Mouse (Mus musculus) sigmoid colon, adult 10 weeks (tissue): ENCODE data around the gene Otud7b. TPM values are rescaled to one million over a fixed set of nuclear protein-coding genes. Genes with fewer than 3 reads are reported as not detected.

Source experiments
- polyA plus RNA-seq: library from polyadenylated mRNA; stranded (reverse); fragments of 350-450 nt; fragmentation: Illumina TruSeq; extraction: RNeasy Lipid Tissue Mini Kit (QIAGEN cat#74804); gene quantifications from one replicate; pipeline ENCODE4 v1.2.3, GENCODE M21; 2014; ENCODE audit warnings: low read depth, low replicate concordance

Gene Otud7b
- polyA plus RNA-seq: 23.3 TPM

DNA sequence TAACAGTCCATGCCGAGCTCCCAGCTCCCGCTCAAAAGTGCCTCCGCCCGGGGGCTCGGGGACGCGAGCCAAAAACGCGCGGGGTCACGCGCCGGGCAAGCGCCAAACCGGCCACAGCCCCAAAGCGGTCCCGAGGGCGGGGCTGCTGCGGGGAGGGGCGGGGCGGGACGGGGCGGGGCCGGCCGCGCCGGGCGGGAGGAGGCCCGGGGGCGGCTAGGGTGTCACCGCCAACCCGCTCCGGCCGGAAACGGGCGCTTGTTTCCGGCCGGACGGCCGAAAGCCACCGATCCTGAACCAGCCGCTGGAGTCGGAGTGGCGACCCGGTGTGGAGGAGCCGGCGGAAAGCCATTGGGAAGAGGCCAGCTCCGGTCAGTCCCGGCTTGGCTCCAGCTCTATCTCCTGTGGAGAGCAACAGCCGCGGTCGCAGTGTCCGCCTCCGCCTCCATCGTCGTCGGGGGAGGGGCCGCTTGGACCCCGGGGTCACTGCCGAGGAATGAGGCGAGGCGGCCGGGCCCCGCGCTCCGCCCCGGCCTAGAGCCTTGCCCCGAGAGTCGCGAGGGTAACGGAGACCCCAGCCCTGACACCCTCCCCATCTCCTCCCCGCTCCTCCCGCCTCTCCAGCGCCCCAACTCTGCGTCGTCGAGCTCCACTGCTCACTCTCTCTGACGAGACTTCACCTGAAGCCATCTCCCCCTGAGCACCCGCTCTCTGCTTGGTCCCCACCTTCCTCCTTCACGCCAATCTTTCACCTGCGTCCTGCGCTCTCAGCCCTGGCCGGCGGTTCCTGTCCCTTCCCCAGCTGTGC lies at the start of gene Otud7b:
Gene Otud7b (plus strand): TSS at position 267 of the 805 bp plus-strand sequence.

DNA sequence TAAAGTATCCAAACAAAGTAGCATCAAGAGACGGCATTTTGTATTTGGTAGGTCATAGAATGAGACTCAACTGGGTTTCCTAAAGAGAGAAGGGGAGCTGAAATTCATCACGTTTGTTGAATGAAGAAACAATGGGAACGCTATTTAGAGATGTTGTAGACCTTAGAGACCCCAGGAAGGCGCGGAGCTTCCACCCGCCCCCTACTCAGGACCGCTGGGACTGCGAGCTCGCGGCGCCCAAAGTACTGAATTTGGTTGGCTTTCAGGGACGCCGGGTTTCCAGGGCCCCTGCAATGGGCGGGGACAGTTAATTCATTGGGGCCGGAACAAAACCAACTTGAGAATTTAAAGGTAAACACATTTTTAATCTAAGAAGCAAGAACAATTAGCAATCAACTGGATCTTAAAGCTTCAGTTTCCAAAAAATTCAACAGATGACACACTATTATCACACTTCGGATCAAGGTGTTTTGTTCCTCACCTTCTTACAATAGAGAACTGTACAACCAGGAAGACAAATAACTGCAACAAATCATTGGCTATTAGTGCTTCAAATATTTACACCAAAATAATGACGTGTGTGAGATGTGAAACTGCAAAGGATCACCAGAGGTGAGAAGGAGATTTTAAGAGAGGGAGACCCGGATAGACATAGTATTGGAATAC lies 46.0 kb upstream of the Otud7b start, which contains the start of gene Vps45:
Gene Vps45 (minus strand): TSS at position 236 of the 666 bp plus-strand sequence.

DNA sequence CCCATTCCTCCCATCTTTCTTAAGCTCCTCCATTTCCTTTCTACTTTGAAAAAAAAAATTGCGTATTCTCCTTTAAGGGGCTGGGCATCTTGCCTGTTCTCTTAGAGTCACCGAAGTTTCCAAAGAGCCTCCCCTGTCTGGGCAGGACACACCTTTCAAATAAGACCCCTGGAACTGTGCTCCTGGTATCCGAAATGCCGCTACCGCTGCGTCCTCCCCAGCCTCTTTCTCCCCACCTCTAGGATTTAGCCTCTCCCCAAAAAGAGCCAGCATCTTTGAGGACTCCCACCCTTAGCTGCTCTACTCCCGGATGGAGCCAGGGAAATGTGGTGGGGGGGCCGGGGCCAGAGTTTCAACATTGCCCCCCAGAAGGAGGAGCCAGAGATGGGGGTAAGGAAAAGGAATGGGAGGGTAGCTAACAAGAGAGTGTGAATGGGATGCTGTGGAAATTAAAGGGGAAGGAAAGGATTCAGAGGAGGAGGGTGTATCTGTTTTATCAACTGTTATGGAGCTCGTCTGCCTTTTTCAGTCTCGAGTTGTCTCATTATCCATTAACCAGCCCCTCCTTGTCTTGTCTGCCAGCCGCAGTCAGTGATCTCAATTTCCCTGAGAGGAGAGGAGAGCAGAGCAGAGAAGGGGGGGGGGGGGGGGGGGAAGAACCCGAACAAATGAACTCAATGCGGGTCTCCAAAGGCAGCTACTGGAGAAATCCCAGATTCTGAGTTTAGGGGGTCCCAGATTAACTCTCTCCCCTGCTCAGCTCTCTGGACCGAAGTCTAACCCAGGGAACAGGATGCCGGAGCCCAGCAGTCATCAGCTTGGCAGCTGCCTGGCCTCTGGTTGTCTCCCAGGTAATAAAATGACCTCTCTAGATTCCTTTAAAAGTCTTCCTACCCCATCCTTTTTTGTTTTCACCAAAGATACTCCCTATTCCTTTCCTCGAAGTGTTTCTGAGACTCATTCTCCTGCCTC lies 57.8 kb downstream of the Otud7b start, which contains the start of gene Mtmr11:
Gene Mtmr11 (plus strand): TSS at position 136 of the 972 bp plus-strand sequence.

GRCm38 (mm10) chr3:96172197-96173178 lies 68.2 kb downstream of the Otud7b start, which contains the start of gene Sf3b4:
Gene Sf3b4 (plus strand): TSS chr3:96172332.

DNA sequence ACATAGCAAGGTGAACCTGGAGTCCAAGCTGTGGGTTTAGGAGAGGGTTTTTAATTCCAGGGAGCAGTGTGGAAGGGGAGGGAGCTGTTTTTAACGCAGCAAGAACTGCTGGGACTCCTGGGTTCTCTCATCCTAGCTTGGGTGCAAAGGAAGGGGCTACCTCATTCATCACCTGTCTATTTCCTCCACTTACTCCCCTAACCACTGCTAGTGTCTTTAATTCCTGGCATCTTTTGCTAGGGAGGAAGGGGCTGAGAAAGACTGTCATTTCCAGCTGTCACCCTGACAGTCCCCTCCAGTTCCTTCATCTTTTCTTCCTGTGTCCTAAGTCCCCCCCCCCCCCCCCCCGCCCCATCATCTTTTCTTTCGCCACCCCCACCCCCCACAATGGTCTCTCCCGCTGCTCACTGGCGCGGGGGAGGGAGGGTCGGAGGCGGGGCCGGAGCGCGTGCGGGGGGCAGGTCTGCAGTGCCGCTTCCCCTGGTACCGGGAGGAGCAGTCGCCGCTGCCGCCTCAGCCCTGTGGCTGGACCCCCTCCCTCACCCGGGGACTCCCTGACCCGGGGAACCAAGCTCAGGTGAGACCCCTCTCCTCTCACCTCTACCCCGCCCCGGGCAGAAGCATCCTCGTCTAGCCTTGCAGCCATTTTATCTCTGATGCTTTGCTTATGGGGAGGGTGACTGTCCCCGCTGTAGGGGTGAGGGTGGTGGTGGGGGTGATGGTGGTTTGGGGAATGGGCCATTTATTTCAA lies 76.6 kb downstream of the Otud7b start, which contains the start of gene Sv2a:
Gene Sv2a (plus strand): TSS at position 425 of the 751 bp plus-strand sequence.

Other genes starting within 250 kb of the Otud7b start
- 38.7 TPM for gene Prpf3, start 248.6 kb upstream of the Otud7b start, polyA plus RNA-seq
- 20.0 TPM for gene Mrps21, start 233.0 kb upstream of the Otud7b start, polyA plus RNA-seq
- not detected for gene Ciart, start 222.3 kb upstream of the Otud7b start, polyA plus RNA-seq
- 23.7 TPM for gene BC028528, start 212.5 kb upstream of the Otud7b start, polyA plus RNA-seq
- gene Aph1a, start 210.6 kb upstream of the Otud7b start, polyA plus RNA-seq: 50.7 TPM
- 1.8 TPM for gene Car14, start 199.8 kb upstream of the Otud7b start, polyA plus RNA-seq
- 138 TPM for gene Anp32e, start 175.3 kb upstream of the Otud7b start, polyA plus RNA-seq
- gene Plekho1, start 108.5 kb upstream of the Otud7b start, polyA plus RNA-seq: 7.5 TPM
- 59.9 TPM for gene Vps45, start 46.1 kb upstream of the Otud7b start, polyA plus RNA-seq
- 27.1 TPM for gene Mtmr11, start 57.5 kb downstream of the Otud7b start, polyA plus RNA-seq
- gene Sf3b4, start 67.8 kb downstream of the Otud7b start, polyA plus RNA-seq: 12.5 TPM
- gene Sv2a, start 76.6 kb downstream of the Otud7b start, polyA plus RNA-seq: 0.85 TPM
- gene Bola1, start 115.2 kb downstream of the Otud7b start, polyA plus RNA-seq: 1.4 TPM
- not detected for gene Hist2h2ab, start 115.3 kb downstream of the Otud7b start, polyA plus RNA-seq
- not detected for gene Hist2h2ac, start 116.4 kb downstream of the Otud7b start, polyA plus RNA-seq
- 20.6 TPM for gene Hist2h2be, start 116.6 kb downstream of the Otud7b start, polyA plus RNA-seq
- 3.4 TPM for gene Hist2h3c2, start 134.6 kb downstream of the Otud7b start, polyA plus RNA-seq
- gene Hist2h2aa2, start 135.7 kb downstream of the Otud7b start, polyA plus RNA-seq: not detected
- gene Hist2h2aa1, start 141.0 kb downstream of the Otud7b start, polyA plus RNA-seq: not detected
- gene Hist2h3c1, start 142.2 kb downstream of the Otud7b start, polyA plus RNA-seq: 65.9 TPM
- gene Hist2h4, start 158.8 kb downstream of the Otud7b start, polyA plus RNA-seq: 1.8 TPM
- not detected for gene Hist2h3b, start 164.1 kb downstream of the Otud7b start, polyA plus RNA-seq
- not detected for gene Hist2h2bb, start 165.2 kb downstream of the Otud7b start, polyA plus RNA-seq
- 1.2 TPM for gene Fcgr1, start 189.4 kb downstream of the Otud7b start, polyA plus RNA-seq